Mouse (Mus musculus): ENCODE data around the gene Fbxl2. TPM values are rescaled to one million over a fixed set of nuclear protein-coding genes. Genes with fewer than 3 reads are reported as not detected.

Fbxl2 gene
- polyA plus RNA-seq, 1 experiment = 2.6 TPM

GRCm38 (mm10) chr9:113941103-113941805, 104.7 kb downstream of the Fbxl2 start:
- peaks cover 4% of the 10 kb centered on the region for H3K36me3 ChIP-seq (ENCODE audit: control insufficient read depth, insufficient read depth, low read length)
- H3K4me1 ChIP-seq (ENCODE audit: control insufficient read depth, insufficient read depth, insufficient read length) = peaks cover 12% of the 10 kb centered on the region
- TF ChIP-seq POLR2A (IDR thresholded peaks at IDR 0.05; ENCODE audit: low read depth, low read length) (no peak), CTCF (IDR thresholded peaks at IDR 0.05; ENCODE audit: extremely low read depth, insufficient read depth, insufficient read length, insufficient replicate concordance) (no peak)
- H3K27ac ChIP-seq (ENCODE audit: insufficient read depth, low read length) = peak overlapping the region; percentile 59; the same call in 1 of the 2 replicates
- no peak for DNase-seq (ENCODE audit: low read depth in 1 of 2, low spot score in 2 of 2)
- H3K4me3 ChIP-seq (ENCODE audit: extremely low read depth, insufficient read depth, insufficient read length) = no peak overlapping the region
- WGBS = 71% methylated on average over 3 of the region's 3 CpGs
- no peaks in the 10 kb centered on the region for H3K27me3 ChIP-seq (ENCODE audit: control insufficient read depth, insufficient read depth, low read length)

GRCm38 (mm10) chr9:113939063-113939850, 106.7 kb downstream of the Fbxl2 start:
- no peaks in the 10 kb centered on the region for H3K36me3 ChIP-seq (ENCODE audit: control insufficient read depth, insufficient read depth, low read length)

GRCm38 (mm10) chr9:113935638-113936037, 110.4 kb downstream of the Fbxl2 start:
- WGBS = 81% methylated on average over 5 of the region's 5 CpGs
- Histone ChIP-seq H3K4me1 (ENCODE audit: control insufficient read depth, insufficient read depth, insufficient read length) (peaks cover 7% of the 10 kb centered on the region), H3K36me3 (ENCODE audit: control insufficient read depth, insufficient read depth, low read length) (no peaks in the 10 kb centered on the region), H3K27ac (ENCODE audit: insufficient read depth, low read length) (no peak overlapping the region), H3K27me3 (ENCODE audit: control insufficient read depth, insufficient read depth, low read length) (no peaks in the 10 kb centered on the region), H3K4me3 (ENCODE audit: extremely low read depth, insufficient read depth, insufficient read length) (no peak overlapping the region)
- TF ChIP-seq POLR2A (IDR thresholded peaks at IDR 0.05; ENCODE audit: low read depth, low read length) = no peak
- no peak for TF ChIP-seq CTCF (IDR thresholded peaks at IDR 0.05; ENCODE audit: extremely low read depth, insufficient read depth, insufficient read length, insufficient replicate concordance)
- DNase-seq (ENCODE audit: low read depth in 1 of 2, low spot score in 2 of 2) = no peak

More at GRCm38 (mm10) chr9:113939063-113939850, 106.7 kb downstream of the Fbxl2 start:
- DNase-seq (ENCODE audit: low read depth in 1 of 2, low spot score in 2 of 2) = no peak
- Histone ChIP-seq H3K27ac (ENCODE audit: insufficient read depth, low read length) (no peak overlapping the region), H3K4me3 (ENCODE audit: extremely low read depth, insufficient read depth, insufficient read length) (no peak overlapping the region), H3K27me3 (ENCODE audit: control insufficient read depth, insufficient read depth, low read length) (no peaks in the 10 kb centered on the region), H3K4me1 (ENCODE audit: control insufficient read depth, insufficient read depth, insufficient read length) (peaks cover 12% of the 10 kb centered on the region)
- 86% methylated on average over 9 of the region's 9 CpGs for WGBS
- no peak for TF ChIP-seq CTCF (IDR thresholded peaks at IDR 0.05; ENCODE audit: extremely low read depth, insufficient read depth, insufficient read length, insufficient replicate concordance)
- no peak for TF ChIP-seq POLR2A (IDR thresholded peaks at IDR 0.05; ENCODE audit: low read depth, low read length)

- Histone ChIP-seq H3K4me3 (ENCODE audit: extremely low read depth, insufficient read depth, insufficient read length) (peak overlapping the region; percentile 76; the same call in 1 of the 2 replicates), H3K4me1 (ENCODE audit: control insufficient read depth, insufficient read depth, insufficient read length) (peaks cover 5% of the 10 kb centered on the region; the same call in 1 of the 2 replicates), H3K36me3 (ENCODE audit: control insufficient read depth, insufficient read depth, low read length) (no peaks in the 10 kb centered on the region), H3K27me3 (ENCODE audit: control insufficient read depth, insufficient read depth, low read length) (no peaks in the 10 kb centered on the region), H3K27ac (ENCODE audit: insufficient read depth, low read length) (no peak overlapping the region; the same call in 1 of the 2 replicates)
- 40% methylated on average over 11 of the region's 11 CpGs for WGBS
- no peak for DNase-seq (ENCODE audit: low read depth in 1 of 2, low spot score in 2 of 2)
- TF ChIP-seq POLR2A (IDR thresholded peaks at IDR 0.05; ENCODE audit: low read depth, low read length) (no peak), CTCF (IDR thresholded peaks at IDR 0.05; ENCODE audit: extremely low read depth, insufficient read depth, insufficient read length, insufficient replicate concordance) (no peak)
These were observed 113.5 kb downstream of the Fbxl2 start for GRCm38 (mm10) chr9:113932501-113932900.

DNA sequence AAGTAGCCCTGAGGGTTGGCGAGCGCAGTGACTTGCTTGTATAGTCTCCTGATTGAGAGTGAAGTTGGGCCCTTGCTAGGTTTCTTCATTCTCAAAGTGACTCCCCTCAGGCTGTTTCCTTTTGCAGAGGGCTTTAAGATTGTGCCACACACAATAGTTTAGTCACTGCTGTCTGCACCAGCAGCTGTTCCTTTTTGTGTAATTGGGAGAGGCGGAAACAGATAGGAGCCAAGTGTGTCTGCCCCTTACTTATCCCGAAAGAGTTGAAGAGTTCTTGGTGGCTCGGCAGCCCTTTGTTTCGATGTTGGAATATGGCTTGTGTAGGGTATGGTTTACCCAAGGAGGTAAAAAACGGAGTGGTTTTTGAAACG, 113.9 kb downstream of the Fbxl2 start:
- DNase-seq (ENCODE audit: low read depth in 1 of 2, low spot score in 2 of 2) = no peak
- TF ChIP-seq POLR2A (IDR thresholded peaks at IDR 0.05; ENCODE audit: low read depth, low read length) (no peak), CTCF (IDR thresholded peaks at IDR 0.05; ENCODE audit: extremely low read depth, insufficient read depth, insufficient read length, insufficient replicate concordance) (no peak)
- H3K4me3 ChIP-seq (ENCODE audit: extremely low read depth, insufficient read depth, insufficient read length) = peak overlapping the region; percentile 76
- 6% methylated on average over 8 of the region's 8 CpGs for whole genome bisulfite sequencing
- H3K36me3 ChIP-seq (ENCODE audit: control insufficient read depth, insufficient read depth, low read length) = no peaks in the 10 kb centered on the region
- peak overlapping the region; percentile 57 for H3K27ac ChIP-seq (ENCODE audit: insufficient read depth, low read length)
- H3K4me1 ChIP-seq (ENCODE audit: control insufficient read depth, insufficient read depth, insufficient read length) = peaks cover 5% of the 10 kb centered on the region; the same call in 1 of the 2 replicates
- no peaks in the 10 kb centered on the region for H3K27me3 ChIP-seq (ENCODE audit: control insufficient read depth, insufficient read depth, low read length)

DNA sequence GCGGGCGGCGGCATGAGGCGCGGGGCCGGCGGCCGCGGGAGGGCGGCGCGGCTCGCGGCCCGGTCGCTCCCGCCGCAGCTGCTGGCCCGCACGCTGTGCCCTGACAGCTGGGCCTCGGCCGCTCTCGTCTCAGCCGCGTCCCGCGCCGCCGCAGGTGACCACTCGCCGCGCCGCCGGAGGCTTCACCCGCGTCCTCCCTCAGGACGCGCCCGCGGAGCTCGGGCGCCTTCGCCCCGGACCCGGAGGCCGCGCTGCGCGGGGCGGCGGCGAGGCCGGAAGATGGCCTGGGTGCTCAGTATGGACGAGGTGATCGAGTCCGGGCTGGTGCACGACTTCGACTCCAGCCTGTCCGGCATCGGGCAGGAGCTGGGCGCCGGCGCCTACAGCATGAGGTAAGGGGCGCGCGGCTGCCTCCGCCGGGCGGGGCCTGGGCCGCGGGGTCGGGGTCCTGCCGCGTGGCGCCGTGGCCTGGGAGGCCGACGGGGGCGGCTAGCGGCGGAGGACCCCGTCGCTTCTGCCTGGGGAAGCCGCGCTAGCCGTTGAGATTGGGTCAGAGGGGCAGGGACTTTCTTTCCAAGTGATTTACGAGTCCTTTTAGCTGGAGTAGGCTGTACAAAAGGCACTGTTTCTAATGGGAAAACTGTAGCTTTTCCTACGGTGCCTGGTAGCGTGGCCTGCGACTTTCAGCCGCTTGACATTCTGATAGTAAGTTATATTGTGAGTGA, 114.5 kb downstream of the Fbxl2 start:
- Histone ChIP-seq H3K36me3 (ENCODE audit: control insufficient read depth, insufficient read depth, low read length) (no peaks in the 10 kb centered on the region), H3K4me1 (ENCODE audit: control insufficient read depth, insufficient read depth, insufficient read length) (peaks cover 5% of the 10 kb centered on the region; the same call in 1 of the 2 replicates), H3K4me3 (ENCODE audit: extremely low read depth, insufficient read depth, insufficient read length) (peak overlapping the region; percentile 76), H3K27me3 (ENCODE audit: control insufficient read depth, insufficient read depth, low read length) (no peaks in the 10 kb centered on the region), H3K27ac (ENCODE audit: insufficient read depth, low read length) (peak overlapping the region; percentile 57)
- WGBS = under 1% methylated on average over 72 of the region's 91 CpGs
- TF ChIP-seq POLR2A (IDR thresholded peaks at IDR 0.05; ENCODE audit: low read depth, low read length) (no peak), CTCF (IDR thresholded peaks at IDR 0.05; ENCODE audit: extremely low read depth, insufficient read depth, insufficient read length, insufficient replicate concordance) (no peak)
- DNase-seq (ENCODE audit: low read depth in 1 of 2, low spot score in 2 of 2) = peak in 1 of 2 experiments; percentile 22
